Mouse (Mus musculus) natural killer cell, adult 2 months (primary cell): ENCODE data around the gene Jpt1.
"Not testable (repeated sequence)": the region's sequence is repeated elsewhere in the genome, so short reads cannot be mapped to it uniquely, and the experiment has no call there.

Source experiments
- DNase-seq, 2 experiments: peaks; one replicate each; pipeline ENCODE4 v3.0.0; 2022; ENCODE audit warnings: low spot score in 2 of 2

The Jpt1 gene

DNA sequence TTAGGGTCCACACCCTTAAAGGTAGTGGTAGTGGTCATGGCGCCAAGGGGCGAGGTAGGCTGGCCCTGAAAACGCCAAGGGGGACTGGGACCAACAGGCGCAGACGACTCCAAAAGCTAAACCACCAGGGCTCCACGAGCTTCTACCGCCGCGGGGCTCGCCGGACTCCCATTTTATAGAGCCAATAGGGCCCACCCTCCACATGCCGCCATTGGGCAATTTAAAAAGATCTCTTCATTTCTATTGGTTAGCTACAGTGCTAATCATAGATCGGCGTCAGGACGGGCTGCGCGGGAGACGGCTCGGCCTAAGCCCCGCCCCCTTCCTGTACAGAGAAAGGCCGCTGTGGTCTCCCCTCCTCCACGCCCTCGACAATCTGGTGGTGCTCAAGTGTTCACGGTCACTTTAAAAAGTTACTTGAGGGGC lies at the start of gene Jpt1:
TSS of gene Jpt1 (minus strand) at position 150 of the 426 bp plus-strand sequence.
- peak; percentile 98 to 99 for DNase-seq

DNA sequence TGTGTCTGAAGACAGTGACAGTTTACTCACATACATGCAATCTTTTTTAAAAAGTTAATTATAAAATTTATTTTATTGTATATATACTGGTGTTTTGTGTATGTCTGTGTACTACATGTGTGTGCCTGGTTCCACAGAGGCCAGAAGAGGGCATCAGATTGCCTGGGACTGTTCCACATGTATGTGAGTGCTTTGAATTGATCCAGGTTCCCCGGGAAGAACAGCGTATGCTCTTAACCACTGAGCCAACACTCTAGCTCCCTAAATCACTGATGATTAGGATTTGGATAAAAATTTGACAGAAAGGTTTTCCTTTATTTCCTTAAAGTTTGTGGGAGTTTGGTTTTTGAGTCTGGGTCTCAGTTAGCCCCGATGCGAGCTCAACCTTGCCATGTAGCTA lies 49.2 kb upstream of the Jpt1 start:
- peak in 1 of 2 experiments; percentile 15 for DNase-seq

- DNase-seq: no peak
These were observed 41.5 kb upstream of the Jpt1 start for GRCm38 (mm10) chr11:115555717-115556116.

DNA sequence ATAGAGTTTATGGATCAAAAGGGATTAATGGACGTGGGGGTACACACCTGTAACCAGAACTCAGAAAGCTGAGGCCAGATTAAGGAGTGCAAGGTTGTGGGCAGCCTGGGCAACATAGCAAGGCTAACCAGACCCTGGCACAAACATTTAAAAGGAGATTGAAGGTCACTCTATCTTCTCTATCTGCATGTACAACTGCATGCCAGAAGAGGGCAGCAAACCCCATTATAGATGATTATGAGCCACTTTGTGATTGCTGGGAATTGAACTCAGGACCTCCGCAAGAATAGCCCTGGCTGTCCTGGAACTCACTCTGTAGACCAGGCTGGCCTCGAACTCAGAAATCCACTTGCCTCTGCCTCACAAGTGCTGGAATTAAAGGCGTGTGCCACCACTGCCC lies 38.6 kb upstream of the Jpt1 start:
- DNase-seq: peak; percentile 13 to 41

GRCm38 (mm10) chr11:115543571-115543970 lies 29.4 kb upstream of the Jpt1 start:
- DNase-seq: no peak

- peak; percentile 35 to 46 for DNase-seq
These were observed 23.9 kb upstream of the Jpt1 start for GRCm38 (mm10) chr11:115538045-115538444.

GRCm38 (mm10) chr11:115536856-115537568 lies 22.8 kb upstream of the Jpt1 start:
- DNase-seq: peak; percentile 23 to 27

DNA sequence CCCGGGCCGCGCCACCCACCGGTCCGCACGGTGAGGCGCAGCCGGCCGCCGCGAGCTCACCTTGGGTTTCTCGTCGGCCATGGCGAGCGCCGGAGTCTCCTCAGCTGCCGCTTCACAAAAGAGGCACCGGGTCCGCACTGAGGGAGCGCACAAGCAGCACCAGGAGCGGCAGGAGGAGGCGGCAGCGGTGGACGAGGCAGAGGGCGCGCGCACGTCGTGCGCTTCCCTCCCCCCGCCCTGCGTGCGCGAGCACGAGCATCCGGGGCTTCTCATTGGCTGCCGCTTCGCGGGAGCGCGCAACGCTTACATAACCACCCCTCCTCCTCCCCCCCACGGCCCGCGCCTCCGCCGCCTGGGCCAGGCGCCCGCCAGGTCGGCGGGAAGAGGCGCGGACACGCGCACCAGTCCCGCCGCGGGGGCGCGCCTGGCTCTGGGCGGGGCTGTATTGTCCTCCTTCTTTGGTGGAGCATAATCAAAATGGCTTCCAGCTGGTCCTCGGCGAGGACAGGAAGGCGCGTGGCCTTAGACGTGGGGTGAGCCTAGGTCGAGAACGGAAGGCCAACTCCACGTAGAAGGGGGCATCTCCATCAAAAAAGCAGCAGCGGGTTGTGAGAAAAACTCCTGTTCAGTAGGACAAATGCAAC lies 22.0 kb upstream of the Jpt1 start, which contains the start of gene Sumo2:
TSS of gene Sumo2 (minus strand) at position 239 of the 644 bp plus-strand sequence.
- DNase-seq: peak; percentile 97 to 99

- peak; percentile 75 to 77 for DNase-seq
These were observed 21.3 kb upstream of the Jpt1 start for GRCm38 (mm10) chr11:115535401-115536037.

DNA sequence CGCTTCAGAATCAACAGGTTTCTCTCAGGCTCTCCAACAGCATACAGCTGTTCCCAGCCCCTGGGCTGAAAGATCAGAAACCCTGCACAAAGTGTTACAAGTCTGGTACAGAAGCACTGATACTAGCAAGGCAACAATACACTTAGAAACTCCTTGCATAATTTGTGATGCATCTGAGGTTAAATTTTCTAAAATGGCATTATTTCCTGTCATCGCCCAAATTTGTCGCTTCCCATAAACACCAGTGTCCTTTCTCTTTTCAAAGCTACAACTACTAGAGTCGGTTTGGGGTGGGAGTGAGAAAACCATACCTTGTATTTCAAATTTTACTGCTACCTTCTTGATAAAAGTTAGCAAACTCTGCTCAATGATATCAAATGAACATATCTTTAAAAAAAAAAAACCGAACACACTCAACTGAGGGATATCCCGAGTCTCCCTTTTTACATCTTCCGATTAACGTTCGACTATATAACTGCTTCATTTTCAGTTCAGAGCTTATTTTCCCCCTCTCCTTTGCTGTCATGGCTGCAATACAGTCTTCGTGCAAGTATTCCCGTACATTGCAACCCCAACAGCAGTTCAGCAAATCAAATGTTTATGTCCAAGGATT lies 20.7 kb upstream of the Jpt1 start:
- peak in 1 of 2 experiments; percentile 21 for DNase-seq

DNA sequence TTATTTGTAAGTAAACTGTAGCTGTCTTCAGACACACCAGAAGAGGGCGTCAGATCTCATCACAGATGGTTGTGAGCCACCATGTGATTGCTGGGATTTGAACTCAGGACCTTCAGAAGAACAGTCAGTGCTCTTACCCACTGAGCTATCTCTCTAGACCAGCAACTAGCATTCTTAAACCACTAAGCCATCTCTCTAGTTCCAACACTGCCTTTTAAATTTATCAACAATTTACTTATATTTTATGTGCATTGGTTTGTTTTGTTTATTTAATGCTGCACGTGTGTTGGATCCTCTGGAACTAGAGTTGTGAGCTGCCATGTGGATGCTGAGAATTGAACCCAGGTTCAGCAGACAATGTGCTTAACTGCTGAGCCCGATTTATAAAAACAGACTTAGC lies 12.3 kb upstream of the Jpt1 start:
- DNase-seq: not testable (repeated sequence)

DNA sequence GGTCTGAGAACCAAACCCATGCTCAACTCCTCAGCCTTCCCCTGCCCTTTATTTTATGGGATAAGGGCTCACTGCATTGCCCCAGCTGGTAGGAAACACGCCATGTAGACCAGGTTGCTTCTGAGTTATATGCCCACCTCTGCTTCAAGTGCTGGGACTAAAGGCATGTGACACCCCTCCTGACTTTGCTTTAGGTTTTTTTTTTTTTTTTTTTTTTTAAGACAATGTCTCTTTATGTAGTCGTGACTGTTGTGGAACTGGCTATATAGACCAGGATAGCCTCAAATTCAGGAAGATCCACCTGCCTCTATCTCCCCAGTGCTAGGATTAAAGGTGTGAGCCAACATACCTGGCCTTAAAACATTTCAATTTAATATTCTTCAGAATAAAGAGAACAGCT lies 8.5 kb upstream of the Jpt1 start:
- DNase-seq: no peak

- no peak for DNase-seq
These were observed 8.1 kb upstream of the Jpt1 start for GRCm38 (mm10) chr11:115522238-115522637.

DNA sequence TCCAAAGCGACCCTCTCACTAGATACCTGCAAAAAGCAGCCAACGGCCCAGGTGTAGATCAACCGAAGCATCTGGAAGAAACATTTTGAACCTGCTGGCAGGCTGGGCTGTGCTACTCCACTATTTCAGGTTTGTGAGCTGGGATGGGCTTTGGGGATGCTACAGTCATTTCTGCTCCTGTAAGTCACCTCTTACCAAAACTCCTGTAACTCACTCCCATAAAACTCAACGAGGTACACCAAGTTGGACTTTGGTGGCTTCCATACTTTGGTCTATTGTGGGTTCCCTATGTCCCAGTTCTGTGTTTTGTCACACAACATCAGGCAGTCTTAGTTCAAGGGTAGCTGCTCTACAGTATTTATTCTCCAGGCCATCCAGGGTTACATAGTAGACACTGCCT lies 6.9 kb upstream of the Jpt1 start:
- no peak for DNase-seq

GRCm38 (mm10) chr11:115520218-115520617 lies 6.0 kb upstream of the Jpt1 start:
- DNase-seq: no peak

DNA sequence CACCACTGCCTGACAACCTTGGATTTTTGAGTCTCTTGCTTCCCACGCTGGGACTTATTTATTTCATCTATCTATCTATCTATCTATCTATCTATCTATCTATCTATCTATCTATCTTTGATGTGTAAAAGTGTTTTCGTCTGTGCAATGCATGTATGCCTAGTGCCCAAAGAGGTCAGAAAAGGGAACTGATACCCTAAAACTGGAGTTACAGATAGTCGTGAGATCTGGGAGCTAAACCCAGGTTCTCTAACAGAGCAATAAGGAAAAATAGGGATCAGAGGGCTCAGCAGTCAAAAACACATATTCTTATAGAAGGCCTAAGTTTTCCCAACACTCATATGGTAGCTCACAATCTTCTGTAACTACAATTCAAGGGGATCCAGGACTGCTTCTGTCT lies 5.4 kb upstream of the Jpt1 start:
- DNase-seq: no peak

- DNase-seq: no peak
These were observed 4.5 kb upstream of the Jpt1 start for GRCm38 (mm10) chr11:115518693-115519092.

- DNase-seq: no peak
These were observed 2.8 kb upstream of the Jpt1 start for GRCm38 (mm10) chr11:115516942-115517341.

DNA sequence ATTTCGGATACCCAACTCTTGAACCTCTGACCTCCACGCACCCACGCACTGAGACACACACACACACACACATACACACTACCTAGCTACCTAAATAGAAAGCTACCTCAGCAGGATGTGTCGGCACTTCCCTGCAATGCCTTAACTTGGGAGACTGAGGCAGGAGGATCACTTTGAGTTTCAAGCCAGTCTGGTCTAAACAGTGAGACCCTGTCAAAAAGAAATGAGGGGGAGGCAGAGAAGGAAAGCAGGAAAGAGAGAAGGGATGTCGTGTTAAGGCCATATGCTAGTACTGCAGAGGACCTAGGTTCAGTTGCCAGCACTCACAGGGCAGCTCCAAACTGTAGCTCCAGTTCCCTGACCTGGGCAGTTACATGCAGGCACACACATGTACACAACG lies 834 bp upstream of the Jpt1 start:
- no peak for DNase-seq

GRCm38 (mm10) chr11:115513271-115514237 lies 633 bp downstream of the Jpt1 start:
- DNase-seq: peak; percentile 21 to 30
